Mouse (Mus musculus) intestine, embryonic 15.5 days (tissue): ENCODE measurements around the gene Prcd. TPM values are rescaled to one million over a fixed set of nuclear protein-coding genes. Genes with fewer than 3 reads are reported as not detected.
A peak's percentile ranks its signal among the peaks of the same experiment; 100 is the strongest.
"Not testable (repeated sequence)": the region's sequence is repeated elsewhere in the genome, so short reads cannot be mapped to it uniquely, and the experiment has no call there.

ENCODE experiments used
- ATAC-seq: fragments of 200-750 bp; cut with Nextera tagmentation; 2 replicates; pipeline ENCODE4 v1.8.0; 2017; ENCODE audit warnings: moderate TSS enrichment, moderate library complexity
- H3K27ac ChIP-seq: fragments of 300-500 bp; sonication (generic); 2 replicates; pipeline ENCODE4 v1.5.1; 2015; ENCODE audit warnings: mild to moderate bottlenecking, inconsistent platforms
- H3K27me3 ChIP-seq: fragments of 300-500 bp; sonication (generic); replicated peaks from 2 replicates; pipeline ENCODE4 v1.6.1; 2015; ENCODE audit warnings: inconsistent platforms
- H3K36me3 ChIP-seq: fragments of 300-500 bp; sonication (generic); 2 replicates; pipeline ENCODE4 v1.6.1; 2015; ENCODE audit warnings: inconsistent platforms
- H3K4me1 ChIP-seq: fragments of 300-500 bp; sonication (generic); replicated peaks from 2 replicates; pipeline ENCODE4 v1.6.1; 2015; ENCODE audit warnings: inconsistent platforms
- H3K4me2 ChIP-seq: fragments of 300-500 bp; sonication (generic); replicated peaks from 2 replicates; pipeline ENCODE4 v1.6.1; 2015; ENCODE audit warnings: mild to moderate bottlenecking, inconsistent platforms
- H3K4me3 ChIP-seq: fragments of 300-500 bp; sonication (generic); replicated peaks from 2 replicates; pipeline ENCODE4 v1.5.1; 2015; ENCODE audit warnings: inconsistent platforms
- H3K9ac ChIP-seq: fragments of 300-500 bp; sonication (generic); 2 replicates; pipeline ENCODE4 v1.6.1; 2015; ENCODE audit warnings: inconsistent platforms
- H3K9me3 ChIP-seq: fragments of 300-500 bp; sonication (generic); 2 replicates; pipeline ENCODE4 v1.6.1; 2016; ENCODE audit warnings: inconsistent platforms
- WGBS: fragments of 180-500 bp; shearing (Covaris S2); methylation state at CpG from one replicate; pipeline ENCODE4 v1.1.7; 2015; 5-methylcytosine and 5-hydroxymethylcytosine counted together
- polyA plus RNA-seq: library from polyadenylated mRNA; unstranded; fragments of >200 nt; fragmentation: Nextera tagmentation; extraction: Ambion mirVana; gene quantifications from 2 replicates; pipeline ENCODE4 v1.2.1, GENCODE M21; 2015

The Prcd gene
- polyA plus RNA-seq, 1 experiment from 2014 or later: 1.3 TPM

DNA sequence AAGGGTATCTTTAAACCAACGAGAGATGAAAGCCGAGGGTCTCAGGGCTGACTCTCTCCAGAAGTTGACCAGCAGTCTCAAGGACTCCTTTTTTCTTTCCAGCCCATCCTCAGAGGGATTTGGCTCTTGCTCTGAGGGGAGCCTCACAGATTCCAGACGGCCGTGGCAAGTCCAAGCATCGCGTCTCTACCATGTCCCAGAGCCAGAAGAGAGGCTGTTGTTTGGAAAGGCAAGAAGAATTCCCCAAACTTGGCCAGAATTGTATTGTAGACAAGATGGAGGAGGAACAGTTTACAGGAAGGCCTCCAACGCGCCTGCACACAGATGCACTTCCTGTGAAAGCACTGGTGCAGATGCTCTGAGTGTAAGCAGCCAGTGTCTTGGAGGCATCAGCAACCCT lies 14.6 kb downstream of the Prcd start:
- Histone ChIP-seq H3K4me1 (peaks cover 12% of the 10 kb centered on the region), H3K27me3 (no peaks in the 10 kb centered on the region), H3K4me3 (no peak overlapping the region), H3K27ac (no peak overlapping the region), H3K4me2 (no peak overlapping the region), H3K9me3 (no peaks in the 10 kb centered on the region), H3K9ac (no peak overlapping the region), H3K36me3 (0 out of 2 replicates have a peak, but pooled peaks cover under 1% of the 10 kb centered on the region)
- WGBS: 72% methylated on average over 8 of the region's 8 CpGs
- ATAC-seq: no peak

DNA sequence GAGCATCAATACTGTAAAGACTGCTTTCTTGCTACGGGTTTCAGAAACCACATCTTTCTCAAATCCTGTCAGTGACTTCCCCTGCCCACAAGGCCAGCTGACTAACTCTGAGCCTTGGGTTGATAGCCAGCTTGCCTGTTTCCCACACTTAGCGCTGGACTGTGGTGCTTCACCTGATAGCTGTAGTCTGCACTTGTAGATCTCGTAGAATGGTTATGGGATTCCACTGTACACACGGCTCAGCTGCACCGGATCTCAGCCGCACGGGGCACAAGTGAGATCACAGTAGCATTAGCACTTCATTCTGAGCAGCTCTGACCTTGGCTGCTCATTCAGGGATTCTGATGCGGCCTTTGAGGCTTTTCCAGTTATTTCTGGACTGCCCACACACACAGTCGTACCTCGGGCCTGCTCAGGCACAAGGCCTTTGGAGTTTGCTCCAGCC lies 15.1 kb downstream of the Prcd start:
- H3K4me1 ChIP-seq: peaks cover 13% of the 10 kb centered on the region
- ATAC-seq: no peak
- no peak overlapping the region for H3K27ac ChIP-seq
- H3K9ac ChIP-seq: no peak overlapping the region
- 76% methylated on average over 10 of the region's 10 CpGs for WGBS
- no peaks in the 10 kb centered on the region for H3K9me3 ChIP-seq
- no peak overlapping the region for H3K4me2 ChIP-seq
- 0 out of 2 replicates have a peak, but pooled peaks cover 4% of the 10 kb centered on the region for H3K36me3 ChIP-seq
- H3K4me3 ChIP-seq: no peak overlapping the region
- no peaks in the 10 kb centered on the region for H3K27me3 ChIP-seq

DNA sequence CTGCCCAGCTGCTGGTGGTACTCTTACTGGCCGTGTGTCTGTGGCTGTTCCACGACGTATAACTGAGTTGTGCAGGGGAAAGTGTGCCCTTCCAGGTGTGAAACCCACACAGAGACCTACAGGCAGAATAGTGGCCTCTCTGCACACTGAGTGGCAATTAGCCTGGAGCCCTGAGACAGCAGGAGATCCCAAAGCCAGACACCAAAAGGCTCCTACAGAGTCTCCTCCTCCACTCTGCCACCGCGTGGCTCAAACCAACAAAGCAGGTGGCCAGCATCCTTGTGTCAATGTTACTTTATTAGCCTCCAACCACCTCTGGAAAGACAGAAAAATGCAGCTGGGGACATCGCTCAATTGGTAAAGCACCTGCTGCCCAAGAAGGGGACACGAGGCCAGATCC lies 15.5 kb downstream of the Prcd start:
- Histone ChIP-seq H3K9ac (no peak overlapping the region), H3K27ac (no peak overlapping the region), H3K4me1 (peaks cover 14% of the 10 kb centered on the region), H3K4me2 (no peak overlapping the region), H3K4me3 (no peak overlapping the region), H3K36me3 (0 out of 2 replicates have a peak, but pooled peaks cover 4% of the 10 kb centered on the region), H3K27me3 (no peaks in the 10 kb centered on the region), H3K9me3 (no peaks in the 10 kb centered on the region)
- no peak for ATAC-seq
- 42% methylated on average over 7 of the region's 7 CpGs for WGBS

DNA sequence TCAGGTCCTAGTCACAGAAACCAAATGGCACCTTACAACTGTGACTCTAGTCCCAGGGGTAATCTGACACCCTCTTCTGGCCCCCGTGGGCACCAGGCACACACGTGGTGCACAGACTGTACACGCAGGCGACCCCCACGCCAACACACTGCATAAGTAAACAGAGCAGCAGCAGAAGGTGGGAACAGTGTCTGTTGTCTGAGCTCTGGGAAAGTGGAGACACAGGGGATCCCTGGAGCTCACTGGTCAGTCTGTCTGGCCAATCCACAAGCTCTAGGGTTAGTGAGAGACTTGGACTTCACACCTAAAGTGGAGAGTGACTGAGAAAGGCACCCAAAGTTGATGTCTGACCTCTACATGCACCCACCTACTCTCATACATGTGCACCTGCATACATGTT lies 16.0 kb downstream of the Prcd start:
- 17% methylated on average over 5 of the region's 5 CpGs for WGBS
- peaks cover 6% of the 10 kb centered on the region for H3K36me3 ChIP-seq
- H3K9ac ChIP-seq: no peak overlapping the region
- ATAC-seq: no peak
- H3K27ac ChIP-seq: no peak overlapping the region
- no peak overlapping the region for H3K4me2 ChIP-seq
- H3K4me3 ChIP-seq: no peak overlapping the region
- no peaks in the 10 kb centered on the region for H3K9me3 ChIP-seq
- no peaks in the 10 kb centered on the region for H3K27me3 ChIP-seq
- peaks cover 17% of the 10 kb centered on the region for H3K4me1 ChIP-seq

DNA sequence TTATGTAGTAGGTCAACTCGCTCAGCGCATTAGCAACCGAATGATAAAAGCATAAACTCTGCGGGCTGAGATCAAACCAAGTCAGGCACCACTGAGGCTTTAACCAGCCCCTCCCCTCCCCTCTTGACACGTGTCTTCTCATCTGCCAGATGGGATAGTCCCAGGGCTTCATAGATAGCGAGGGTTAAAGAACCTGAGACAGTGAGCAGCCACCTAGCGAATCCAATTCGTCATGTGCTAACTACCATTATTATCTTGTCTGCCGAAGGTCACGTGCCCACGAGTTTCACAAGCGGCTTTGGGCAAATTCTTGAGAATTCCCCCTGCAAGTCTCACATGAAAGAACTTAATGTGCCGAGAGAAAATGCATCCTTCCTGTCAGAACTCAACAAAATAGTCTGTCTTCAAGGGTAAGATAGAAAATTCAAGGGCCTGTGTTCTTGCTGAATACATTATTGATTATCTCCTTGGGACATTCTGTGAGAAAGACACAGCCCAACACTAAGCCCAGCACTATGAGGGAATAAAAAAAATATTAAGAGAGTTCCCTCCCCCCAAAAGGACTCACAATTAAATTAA lies 16.5 kb downstream of the Prcd start:
- no peak for ATAC-seq
- WGBS: 43% methylated on average over 13 of the region's 13 CpGs
- no peaks in the 10 kb centered on the region for H3K9me3 ChIP-seq
- H3K27ac ChIP-seq: no peak overlapping the region
- H3K9ac ChIP-seq: no peak overlapping the region
- peaks cover 18% of the 10 kb centered on the region for H3K4me1 ChIP-seq
- no peak overlapping the region for H3K4me3 ChIP-seq
- no peak overlapping the region for H3K4me2 ChIP-seq
- no peaks in the 10 kb centered on the region for H3K27me3 ChIP-seq
- peaks cover 10% of the 10 kb centered on the region for H3K36me3 ChIP-seq

DNA sequence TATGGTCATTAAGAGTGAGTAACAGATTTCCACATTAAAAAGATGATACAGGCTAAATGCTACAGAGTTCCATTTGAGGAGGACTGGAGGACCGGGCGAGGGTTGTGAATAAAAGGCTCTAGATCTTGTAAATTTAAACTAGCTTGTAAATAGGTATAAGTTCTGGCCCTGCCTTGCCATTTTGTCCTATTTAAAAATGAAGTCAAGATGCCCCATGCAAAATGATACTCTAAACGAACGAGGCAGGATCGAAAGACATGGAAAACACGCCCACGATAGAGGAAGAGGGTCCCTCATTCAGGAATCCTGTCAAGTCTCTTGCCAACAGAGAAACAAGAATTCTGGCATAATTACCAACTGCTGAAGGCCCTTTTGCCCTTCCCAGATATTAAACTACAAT lies 17.1 kb downstream of the Prcd start:
- WGBS: 79% methylated on average over 7 of the region's 7 CpGs
- peaks cover 18% of the 10 kb centered on the region for H3K4me1 ChIP-seq

DNA sequence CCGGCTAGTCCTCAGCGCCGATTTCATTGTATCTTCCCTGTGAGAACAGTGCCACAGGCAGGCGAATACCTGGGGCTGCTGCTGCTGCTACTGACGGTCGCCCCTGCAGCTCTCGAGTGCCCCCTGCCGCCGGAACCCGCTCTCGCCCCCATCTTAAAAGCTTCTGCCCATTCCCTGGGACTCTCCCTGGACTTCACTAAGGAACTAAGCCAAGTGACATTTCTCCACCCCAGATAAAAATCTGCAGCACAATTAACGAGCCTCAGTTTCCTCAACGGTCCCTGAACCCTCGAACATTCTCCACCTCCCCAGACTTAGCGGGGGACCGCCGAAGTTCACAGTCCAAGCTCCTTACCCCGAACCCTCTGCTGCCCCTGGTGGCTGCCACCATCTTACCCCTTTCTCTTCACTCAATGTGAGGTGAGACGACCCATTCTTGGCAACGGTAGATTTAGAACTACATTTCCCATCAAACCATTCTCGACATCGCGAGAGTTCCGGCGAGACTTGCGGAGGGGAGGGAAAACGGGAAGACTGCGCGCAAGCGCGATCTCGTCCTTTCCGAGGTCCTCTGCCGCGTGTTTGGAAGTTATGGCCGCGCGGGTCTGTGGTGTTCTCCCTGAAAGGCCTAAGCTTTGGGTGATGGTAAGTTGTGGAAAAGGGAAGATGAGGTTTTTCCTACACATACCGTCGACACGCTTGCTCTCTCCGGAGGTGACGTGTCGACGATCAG lies 17.9 kb downstream of the Prcd start:
- Histone ChIP-seq H3K4me1 (peaks cover 18% of the 10 kb centered on the region), H3K36me3 (peaks cover 16% of the 10 kb centered on the region), H3K4me3 (peak overlapping the region; percentile 68), H3K27ac (peak overlapping the region; percentile 61), H3K4me2 (peak overlapping the region; percentile 72), H3K9ac (peak overlapping the region; percentile 82), H3K27me3 (no peaks in the 10 kb centered on the region), H3K9me3 (no peaks in the 10 kb centered on the region)
- ATAC-seq: peak; percentile 87
- WGBS: 2% methylated on average over 45 of the region's 45 CpGs

More for the DNA sequence above, 17.1 kb downstream of the Prcd start:
- H3K27ac ChIP-seq: no peak overlapping the region
- no peak overlapping the region for H3K4me3 ChIP-seq
- ATAC-seq: no peak
- no peaks in the 10 kb centered on the region for H3K9me3 ChIP-seq
- H3K27me3 ChIP-seq: no peaks in the 10 kb centered on the region
- peaks cover 10% of the 10 kb centered on the region for H3K36me3 ChIP-seq
- H3K9ac ChIP-seq: no peak overlapping the region
- peak overlapping the region; percentile 72; the same call in 1 of the 2 replicates for H3K4me2 ChIP-seq

DNA sequence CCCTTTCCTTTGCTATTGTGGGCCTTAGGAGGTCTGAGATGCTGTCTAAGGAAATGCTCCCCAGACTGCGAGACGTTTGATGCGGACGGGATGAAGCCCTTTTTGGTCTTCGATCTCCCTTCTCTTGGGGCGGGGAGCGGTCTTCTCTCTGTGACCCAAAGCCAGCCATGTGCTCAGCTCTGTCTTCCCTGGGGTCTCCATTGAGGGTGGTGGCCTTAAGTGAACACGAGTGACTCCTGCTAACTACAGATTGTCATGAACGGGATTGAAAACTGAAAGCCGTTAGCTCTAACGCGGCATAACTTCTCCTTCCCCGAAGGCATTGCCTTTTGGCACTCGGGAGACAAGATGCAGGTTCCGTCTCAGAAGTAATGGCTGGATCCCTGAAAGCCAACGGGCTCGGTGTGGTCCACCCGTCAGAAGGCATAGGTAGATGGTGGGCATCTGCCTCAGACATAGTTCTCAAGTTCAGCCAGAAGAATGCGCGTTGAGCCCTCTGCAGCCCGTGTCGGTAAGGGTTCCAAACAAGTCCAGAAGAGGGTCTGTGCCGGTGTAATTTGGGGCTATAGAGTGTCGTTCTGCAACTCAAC lies 18.6 kb downstream of the Prcd start:
- H3K9me3 ChIP-seq: no peaks in the 10 kb centered on the region
- peaks cover 23% of the 10 kb centered on the region for H3K36me3 ChIP-seq
- WGBS: 0% methylated on average over 24 of the region's 24 CpGs
- no peak for ATAC-seq
- peak overlapping the region; percentile 68 for H3K4me3 ChIP-seq
- peaks cover 18% of the 10 kb centered on the region for H3K4me1 ChIP-seq
- peak overlapping the region; percentile 61 for H3K27ac ChIP-seq
- peak overlapping the region; percentile 72 for H3K4me2 ChIP-seq
- H3K9ac ChIP-seq: peak overlapping the region; percentile 82
- H3K27me3 ChIP-seq: no peaks in the 10 kb centered on the region

DNA sequence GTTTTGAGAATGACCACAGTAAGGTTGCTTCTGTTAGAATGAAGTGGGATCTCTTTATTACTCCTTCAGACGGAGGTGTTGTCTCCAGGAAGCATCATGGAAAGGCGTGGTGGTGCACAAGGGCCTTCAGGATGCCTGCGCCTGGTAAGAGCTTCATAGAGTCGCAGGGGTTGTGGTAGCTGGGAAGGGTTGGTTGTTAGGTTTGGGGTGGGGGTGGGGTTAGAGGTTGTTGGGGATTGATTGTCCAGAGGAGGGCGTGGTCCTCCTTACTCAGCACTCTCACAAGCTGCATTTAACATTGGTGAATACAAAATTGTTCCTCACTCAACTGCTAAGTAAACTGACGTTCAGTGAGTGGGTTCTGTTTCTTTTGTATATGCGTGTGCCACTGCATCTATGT lies 19.3 kb downstream of the Prcd start:
- Histone ChIP-seq H3K9ac (peak overlapping the region; percentile 82), H3K4me2 (peak overlapping the region; percentile 72), H3K4me1 (peaks cover 18% of the 10 kb centered on the region), H3K27me3 (no peaks in the 10 kb centered on the region), H3K9me3 (no peaks in the 10 kb centered on the region), H3K4me3 (peak overlapping the region; percentile 68), H3K27ac (0 out of 2 replicates have a peak overlapping the region, but pooled peaks have one; percentile 61), H3K36me3 (peaks cover 29% of the 10 kb centered on the region)
- no peak for ATAC-seq
- 12% methylated on average over 7 of the region's 7 CpGs for WGBS

DNA sequence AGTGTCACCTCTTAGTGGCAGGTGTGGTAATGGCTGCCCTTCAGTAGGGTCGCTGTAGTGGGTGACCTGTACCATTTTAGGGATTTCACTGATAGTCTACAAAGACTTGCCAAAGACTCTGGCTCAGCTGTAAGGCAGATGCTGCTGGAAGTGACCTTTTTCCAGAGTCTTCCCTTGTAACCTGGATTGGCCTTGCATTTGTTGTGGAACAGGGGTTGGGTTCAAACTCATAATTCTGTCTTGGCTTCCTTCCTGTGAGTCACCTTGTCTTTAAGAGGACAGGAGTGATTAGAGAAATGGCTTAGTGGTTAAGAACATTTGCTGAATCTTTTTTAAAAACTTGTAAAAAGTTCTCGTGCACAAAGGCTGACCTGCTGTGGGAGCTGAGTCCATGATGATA lies 20.1 kb downstream of the Prcd start:
- no peak overlapping the region for H3K9ac ChIP-seq
- H3K36me3 ChIP-seq: peaks cover 30% of the 10 kb centered on the region
- ATAC-seq: no peak
- 81% methylated on average over 2 of the region's 2 CpGs for WGBS
- peaks cover 18% of the 10 kb centered on the region for H3K4me1 ChIP-seq
- H3K4me3 ChIP-seq: peak overlapping the region; percentile 68
- H3K4me2 ChIP-seq: peak overlapping the region; percentile 72
- no peaks in the 10 kb centered on the region for H3K27me3 ChIP-seq
- H3K27ac ChIP-seq: no peak overlapping the region
- no peaks in the 10 kb centered on the region for H3K9me3 ChIP-seq

DNA sequence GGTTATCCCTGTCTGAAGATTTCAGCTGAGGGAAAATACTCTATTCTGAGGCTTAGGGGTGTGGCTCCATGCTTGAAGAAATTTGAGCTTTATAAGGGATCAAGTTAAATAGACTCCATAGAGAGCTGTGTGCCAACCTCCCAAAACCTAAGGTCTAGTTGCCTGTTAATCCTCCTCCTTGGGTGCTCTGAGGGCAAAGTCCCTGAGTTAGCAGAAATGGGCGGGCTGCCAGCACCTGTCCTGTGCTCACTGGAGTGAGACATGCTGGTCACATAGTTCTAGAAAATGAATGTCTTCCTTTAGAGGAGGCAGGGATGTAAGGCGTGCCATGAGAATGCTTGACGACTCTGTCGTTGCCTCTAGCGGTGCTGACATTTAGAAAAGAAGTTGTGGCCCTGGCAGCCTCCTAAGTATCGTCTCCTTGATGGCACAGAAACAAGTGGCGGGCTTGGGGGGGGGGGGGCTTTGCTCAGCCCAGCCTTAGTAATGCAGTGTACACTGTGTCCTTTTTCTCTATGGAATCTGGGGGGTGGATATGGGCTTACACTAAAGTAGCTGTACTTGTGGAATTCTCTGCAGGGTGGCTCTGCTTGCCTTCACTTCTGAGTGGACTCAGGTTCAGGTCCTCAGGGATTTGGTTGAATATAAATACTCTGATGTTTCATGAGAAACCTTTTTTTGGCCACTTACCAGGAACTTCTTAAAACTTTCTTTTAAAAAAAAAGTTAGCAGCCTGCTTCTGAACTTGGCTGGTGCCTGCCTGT lies 21.5 kb downstream of the Prcd start:
- H3K9me3 ChIP-seq: no peaks in the 10 kb centered on the region
- H3K36me3 ChIP-seq: peaks cover 34% of the 10 kb centered on the region
- ATAC-seq: peak; percentile 10; the same call in 1 of the 2 replicates
- 66% methylated on average over 7 of the region's 7 CpGs for WGBS
- H3K4me1 ChIP-seq: peaks cover 15% of the 10 kb centered on the region
- no peak overlapping the region for H3K4me3 ChIP-seq
- H3K27ac ChIP-seq: peak overlapping the region; percentile 52
- no peak overlapping the region for H3K9ac ChIP-seq
- no peaks in the 10 kb centered on the region for H3K27me3 ChIP-seq
- peak overlapping the region; percentile 72 for H3K4me2 ChIP-seq

DNA sequence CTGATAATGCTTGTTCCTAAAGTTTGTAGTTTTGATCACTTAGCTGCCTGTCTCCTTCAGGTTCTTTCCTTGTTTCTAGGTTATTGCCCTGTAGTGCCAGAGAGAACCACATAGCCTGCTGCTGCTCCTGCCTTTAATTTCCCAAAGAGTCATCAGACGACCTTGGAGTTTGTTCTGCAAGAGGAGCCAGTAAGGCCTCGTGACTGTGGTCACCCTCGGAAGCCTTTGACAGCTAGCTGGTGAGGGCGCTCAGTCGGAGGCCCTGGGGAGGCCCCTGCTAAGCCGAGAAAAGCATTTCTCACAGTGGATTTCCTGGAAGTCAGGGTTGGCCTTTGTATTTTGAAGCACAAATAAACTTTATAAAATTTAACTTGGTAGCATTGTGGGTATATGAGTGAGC lies 22.1 kb downstream of the Prcd start:
- ATAC-seq: peak; percentile 36
- not testable (repeated sequence) for H3K27me3 ChIP-seq, H3K4me2 ChIP-seq, H3K9me3 ChIP-seq, H3K4me3 ChIP-seq, H3K9ac ChIP-seq
- Histone ChIP-seq H3K4me1 (peaks cover 15% of the 10 kb centered on the region), H3K27ac (peak overlapping the region; percentile 52), H3K36me3 (peaks cover 34% of the 10 kb centered on the region)
- WGBS: 66% methylated on average over 6 of the region's 6 CpGs
